Mouse (Mus musculus) leukemia stem cell, adult 10-12 weeks (primary cell): ENCODE measurements around the gene Ccdc70. TPM values are rescaled to one million over a fixed set of nuclear protein-coding genes. Genes with fewer than 3 reads are reported as not detected.

Experiments
- polyA plus RNA-seq: library from polyadenylated mRNA; stranded (reverse); fragments of >175 nt; gene quantifications from 2 replicates; pipeline ENCODE4 v1.2.3, GENCODE M21; 2012; ENCODE audit warnings: low replicate concordance

Gene Ccdc70
- not detected in 2 replicates for polyA plus RNA-seq

DNA sequence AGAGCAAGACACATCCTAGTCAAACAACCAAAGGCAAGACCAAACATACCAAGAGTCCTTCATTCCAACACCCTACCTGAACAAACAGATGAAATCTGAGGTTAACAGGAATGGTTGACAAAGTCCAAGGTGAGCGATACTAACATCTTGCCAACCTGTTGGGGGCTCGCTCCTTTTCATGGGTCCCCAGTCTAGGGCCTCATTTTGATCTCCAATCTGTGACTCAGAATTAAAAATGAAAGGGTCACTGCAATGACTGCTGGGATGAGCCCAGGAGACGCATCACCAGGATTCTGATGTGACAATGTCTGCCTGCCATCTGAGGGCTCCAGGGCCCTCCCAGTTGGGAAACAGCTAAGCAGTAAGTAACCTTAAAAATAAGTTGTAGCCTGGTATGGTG is at the start of gene Ccdc70:
Ccdc70 (plus strand) TSS at position 301 of the 400 bp plus-strand sequence.

DNA sequence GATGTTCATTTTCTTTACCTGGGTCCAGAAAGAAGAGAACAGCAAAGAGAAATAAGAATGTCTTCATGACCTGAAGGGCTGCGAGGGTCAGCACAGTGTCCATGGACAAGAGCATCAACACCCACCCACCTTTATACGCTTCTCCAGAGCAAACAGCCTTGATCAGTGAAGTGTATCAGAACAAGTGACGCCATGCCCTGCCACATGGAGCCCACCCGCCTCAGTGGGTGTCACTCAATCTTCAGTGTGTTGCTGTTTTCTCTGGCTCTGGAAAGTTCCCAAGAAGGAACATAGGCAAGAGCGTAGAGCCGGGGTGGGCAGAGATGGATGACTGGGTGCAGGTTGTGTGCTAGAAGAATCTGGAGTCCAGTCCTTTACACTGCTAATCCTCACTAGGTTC is 37.0 kb upstream of the Ccdc70 start, which contains the start of gene Defb15:
Defb15 (minus strand) TSS at position 101 of the 400 bp plus-strand sequence.

DNA sequence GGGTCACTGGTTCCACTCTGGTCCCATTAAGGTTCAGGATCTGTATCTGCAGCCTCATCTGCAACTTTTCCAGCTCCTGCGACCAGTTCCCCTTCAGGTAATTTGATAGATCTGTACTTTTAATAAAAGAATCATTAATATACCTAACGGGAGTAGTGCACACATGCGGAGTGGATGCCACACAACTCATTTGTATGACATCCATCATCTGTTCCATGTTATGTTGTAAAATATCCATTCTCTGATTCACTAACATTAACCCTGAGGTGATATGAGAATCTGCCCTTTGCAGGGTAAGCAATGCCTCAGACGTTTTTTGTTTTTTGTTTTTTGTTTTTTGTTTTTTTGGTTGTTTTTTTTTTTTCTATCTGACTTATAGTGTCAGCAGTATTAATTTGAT is 31.5 kb upstream of the Ccdc70 start, which contains the start of gene Defb35:
Defb35 (plus strand) TSS at position 301 of the 400 bp plus-strand sequence.

DNA sequence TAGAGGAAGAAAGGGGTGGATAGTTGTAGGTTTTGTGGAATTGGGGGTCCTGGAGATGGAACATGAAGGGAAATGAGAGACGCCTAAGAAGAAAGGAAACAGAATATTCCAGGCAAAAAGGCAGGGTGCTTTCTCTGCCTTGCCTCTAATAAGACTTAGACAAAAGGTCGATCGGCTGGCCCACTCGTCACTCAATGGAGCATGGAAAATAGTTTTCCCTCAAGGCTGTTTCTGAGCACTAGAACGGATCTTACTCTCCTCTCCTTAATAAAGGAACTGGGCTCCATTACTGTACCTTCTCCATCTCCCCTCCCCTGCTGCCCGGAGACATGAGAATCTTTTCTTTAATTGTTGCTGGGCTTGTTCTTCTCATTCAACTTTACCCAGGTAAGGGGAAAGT is 23.1 kb upstream of the Ccdc70 start, which contains the start of gene Defb13:
Defb13 (plus strand) TSS at position 301 of the 400 bp plus-strand sequence.

DNA sequence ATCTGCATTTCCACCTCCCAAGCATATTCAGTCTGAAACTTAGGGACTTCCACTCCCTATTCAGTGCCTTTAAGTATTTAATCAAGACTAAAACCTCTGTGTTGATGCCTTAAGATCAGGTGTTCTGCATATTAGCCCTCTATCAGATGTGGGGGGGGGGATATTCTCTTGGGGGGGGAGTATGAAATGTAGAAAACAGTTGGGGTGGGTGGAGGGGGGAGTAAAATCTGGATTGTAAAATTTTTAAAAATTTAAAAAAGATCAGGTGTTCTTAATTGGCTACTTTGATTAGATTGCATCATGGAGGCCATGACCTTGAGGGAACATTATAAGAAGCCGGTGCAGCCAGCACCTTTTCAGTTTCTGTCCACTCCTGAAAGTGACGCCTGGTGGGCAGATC is 11.2 kb upstream of the Ccdc70 start, which contains the start of gene Fam90a1a:
Fam90a1a (plus strand) TSS at position 301 of the 400 bp plus-strand sequence.

Other genes with a start within 250 kb of the Ccdc70 start
- gene Defa24, start 235.3 kb upstream of the Ccdc70 start, polyA plus RNA-seq = not detected in 2 replicates
- not detected in 2 replicates for gene Defb50, start 146.2 kb upstream of the Ccdc70 start, polyA plus RNA-seq
- not detected in 2 replicates for gene Defb2, start 129.8 kb upstream of the Ccdc70 start, polyA plus RNA-seq
- not detected in 2 replicates for gene Defb10, start 110.9 kb upstream of the Ccdc70 start, polyA plus RNA-seq
- not detected in 2 replicates for gene Defb9, start 84.4 kb upstream of the Ccdc70 start, polyA plus RNA-seq
- not detected in 2 replicates for gene Defb11, start 63.4 kb upstream of the Ccdc70 start, polyA plus RNA-seq
- gene Defb15, start 37.1 kb upstream of the Ccdc70 start, polyA plus RNA-seq = not detected in 2 replicates
- gene Defb35, start 31.4 kb upstream of the Ccdc70 start, polyA plus RNA-seq = not detected in 2 replicates
- not detected in 2 replicates for gene Defb13, start 23.0 kb upstream of the Ccdc70 start, polyA plus RNA-seq
- gene Fam90a1a, start 11.1 kb upstream of the Ccdc70 start, polyA plus RNA-seq = not detected in 2 replicates
- gene Atp7b, start 90.5 kb downstream of the Ccdc70 start, polyA plus RNA-seq = 27.6 and 40.3 TPM in 2 replicates
- gene Alg11, start 90.9 kb downstream of the Ccdc70 start, polyA plus RNA-seq = 0.28 and 1.3 TPM in 2 replicates
- gene Nek5, start 155.3 kb downstream of the Ccdc70 start, polyA plus RNA-seq = not detected in 2 replicates
- gene Nek3, start 196.7 kb downstream of the Ccdc70 start, polyA plus RNA-seq = 1.0 and 2.4 TPM in 2 replicates
- gene Ckap2, start 216.0 kb downstream of the Ccdc70 start, polyA plus RNA-seq = 6.8 and 7.4 TPM in 2 replicates
- 3.2 and 4.8 TPM in 2 replicates for gene Vps36, start 223.0 kb downstream of the Ccdc70 start, polyA plus RNA-seq